Mouse (Mus musculus) lung, adult 18-20 months (tissue): ENCODE data around the gene Nudt3.

ENCODE experiments used
- DNase-seq, 2 experiments: peaks; one replicate each; pipeline ENCODE4 v3.0.0; 2022; ENCODE audit warnings: mixed read lengths in 2 of 2

The Nudt3 gene

DNA sequence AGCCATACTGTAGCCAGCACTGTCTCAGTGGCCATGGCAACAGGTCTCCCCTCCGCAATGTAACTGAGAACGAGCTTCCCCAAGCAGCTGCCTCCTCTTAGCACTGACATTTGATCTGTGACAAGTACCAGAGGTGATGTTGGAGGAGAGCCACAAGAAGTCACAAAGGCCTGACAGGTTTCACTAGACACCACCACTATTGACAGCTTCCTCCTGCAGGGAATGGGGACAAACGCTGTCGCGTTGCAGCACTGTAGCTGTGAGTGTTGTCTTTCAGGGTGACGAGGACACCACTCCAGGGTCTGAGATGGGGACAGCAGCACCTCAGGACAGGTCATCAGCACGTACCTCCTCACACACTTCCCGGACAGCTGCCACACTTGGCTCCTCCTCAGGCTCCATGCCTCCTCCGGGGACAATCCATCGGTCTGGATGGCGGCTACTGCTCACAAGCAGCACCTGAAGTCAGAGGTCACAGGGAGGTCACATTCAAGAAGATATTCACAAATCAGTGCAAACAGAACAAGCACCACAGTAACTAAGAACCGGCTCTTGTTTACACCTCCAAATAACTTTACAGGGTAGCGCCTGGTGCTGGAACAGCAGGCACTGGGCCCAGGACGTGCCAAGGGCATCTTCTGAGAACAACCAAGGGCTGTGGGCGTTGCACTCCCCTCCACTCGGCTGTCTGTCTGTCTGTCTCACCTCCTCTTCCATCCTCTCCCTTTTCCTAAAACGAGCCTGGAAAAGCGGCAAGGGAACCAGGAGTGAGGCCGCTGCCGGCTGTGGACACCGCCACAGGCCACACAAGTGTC is 26.7 kb downstream of the Nudt3 start:
- peak in 1 of 2 experiments; percentile 20 for DNase-seq

DNA sequence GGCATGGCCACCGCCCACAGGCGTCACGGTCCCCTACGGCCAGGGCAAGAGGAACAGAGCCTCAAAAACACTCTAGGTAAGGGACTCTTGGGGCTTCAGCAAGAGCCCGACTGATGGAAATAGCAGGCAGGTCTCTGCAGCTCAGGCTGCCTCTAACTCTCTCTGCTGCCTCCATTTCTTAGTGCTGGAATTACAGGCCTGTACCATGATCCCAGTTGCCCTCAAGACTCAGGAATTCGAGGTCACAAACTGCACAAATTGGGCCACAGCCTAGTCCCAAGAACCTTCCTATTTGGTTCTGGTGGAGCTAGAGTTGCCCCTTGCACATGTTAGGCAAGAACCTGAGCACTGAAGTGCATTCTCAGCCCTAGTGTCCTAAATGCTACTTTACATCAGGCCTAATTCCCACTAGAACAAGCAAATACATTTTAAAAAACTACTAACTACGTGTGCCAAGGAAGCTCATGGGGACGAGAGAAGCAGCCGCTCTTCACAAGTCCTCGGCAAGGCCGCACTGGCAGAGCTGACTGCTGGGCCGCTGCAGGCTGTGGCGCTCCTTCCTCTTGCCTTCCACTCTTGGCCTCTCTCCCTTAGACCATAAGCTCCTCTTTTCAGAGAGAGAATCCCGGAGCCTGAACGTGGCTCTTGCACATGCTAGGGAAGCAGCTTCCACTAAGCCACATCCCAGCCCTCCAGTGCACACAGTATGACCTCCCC is 27.5 kb downstream of the Nudt3 start:
- DNase-seq, result no peak

DNA sequence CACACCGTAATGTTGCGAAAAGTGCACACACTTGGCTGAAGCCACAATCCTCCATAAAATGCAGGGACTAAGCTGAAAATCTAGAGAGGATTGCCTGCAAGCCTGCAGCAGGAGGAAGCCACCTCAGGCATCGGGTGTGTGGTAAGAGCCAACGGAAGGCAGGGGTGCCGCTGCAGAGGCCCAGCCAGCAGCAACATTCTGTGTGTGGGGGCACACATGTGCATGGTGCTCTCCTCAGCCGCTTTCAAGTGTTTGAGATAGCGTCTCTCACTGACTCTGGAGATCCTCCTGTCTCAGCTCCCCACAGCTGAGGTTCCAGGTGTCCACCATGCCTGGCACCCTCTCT is 30.8 kb downstream of the Nudt3 start:
- no peak for DNase-seq

DNA sequence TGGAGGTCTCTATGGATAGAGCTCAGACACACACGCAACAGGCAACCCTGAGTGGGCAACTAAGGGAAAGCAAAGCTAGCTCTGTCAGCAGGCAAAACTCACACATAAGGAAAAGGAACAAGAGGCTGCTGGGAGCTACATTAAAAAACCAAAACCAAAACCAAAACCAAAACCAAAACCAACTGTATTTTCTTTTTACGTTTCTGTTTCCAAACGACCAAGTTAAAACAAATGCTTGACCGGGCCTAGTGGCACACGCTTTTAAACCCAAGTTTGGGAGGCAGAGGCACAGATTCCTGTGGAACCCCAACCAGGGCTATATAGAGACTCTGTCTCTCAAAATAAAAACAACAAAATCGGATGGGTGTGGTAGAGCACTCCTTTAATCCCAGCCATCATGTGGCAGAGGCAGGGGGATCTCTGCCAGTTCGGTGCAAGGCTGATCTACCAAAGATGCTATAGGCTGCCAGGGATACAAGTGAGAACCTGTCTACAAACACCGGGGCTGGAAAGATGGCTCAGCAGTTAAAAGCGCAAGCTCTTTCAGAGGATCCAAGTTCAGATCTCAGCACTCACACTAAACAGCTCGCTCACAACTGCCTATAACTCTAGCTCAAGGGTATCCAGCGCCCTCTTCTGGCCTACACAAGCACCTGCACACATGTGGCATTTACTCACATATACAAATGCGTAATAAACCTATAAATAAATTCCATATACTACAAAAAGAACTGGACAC is 31.3 kb downstream of the Nudt3 start:
- no peak for DNase-seq

DNA sequence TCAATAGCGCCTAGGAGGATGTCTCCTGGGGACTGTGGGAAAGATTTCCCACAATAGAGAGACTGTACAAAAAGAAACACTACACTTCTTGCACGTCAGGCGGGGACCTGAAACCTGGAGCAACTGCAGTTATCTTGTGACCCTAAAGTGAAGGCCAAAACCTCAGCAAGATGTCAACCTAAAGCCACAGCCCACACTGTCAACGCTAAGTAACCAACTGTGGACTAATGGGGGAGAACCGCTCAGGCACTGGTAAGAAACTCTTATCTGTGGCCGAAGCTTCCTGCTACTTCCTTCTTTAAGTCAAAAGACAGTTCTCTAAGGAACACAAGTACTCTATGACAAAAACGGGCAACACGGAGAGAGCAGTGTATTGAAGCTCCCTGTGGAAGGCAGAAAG is 35.1 kb downstream of the Nudt3 start:
- no peak for DNase-seq

DNA sequence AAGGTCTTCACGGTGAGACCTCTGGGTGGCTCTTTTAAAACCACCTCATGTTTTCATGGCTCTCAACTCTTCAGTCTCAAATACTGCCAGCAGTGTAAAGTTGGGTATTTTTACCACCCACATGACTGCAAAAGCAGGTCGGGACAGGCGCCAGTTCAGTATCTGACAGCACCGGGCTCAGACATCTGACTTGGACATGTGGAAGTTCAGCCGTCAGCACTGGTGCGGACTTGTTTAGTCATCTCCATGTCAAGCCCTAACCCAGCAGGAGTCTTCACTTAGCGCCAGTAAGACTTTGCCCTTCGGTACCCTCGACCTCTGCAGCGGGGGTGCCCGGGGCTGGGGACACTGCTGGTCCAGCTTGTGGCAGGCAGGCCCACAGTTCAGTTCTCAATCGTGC is 36.0 kb downstream of the Nudt3 start:
- DNase-seq, result no peak

DNA sequence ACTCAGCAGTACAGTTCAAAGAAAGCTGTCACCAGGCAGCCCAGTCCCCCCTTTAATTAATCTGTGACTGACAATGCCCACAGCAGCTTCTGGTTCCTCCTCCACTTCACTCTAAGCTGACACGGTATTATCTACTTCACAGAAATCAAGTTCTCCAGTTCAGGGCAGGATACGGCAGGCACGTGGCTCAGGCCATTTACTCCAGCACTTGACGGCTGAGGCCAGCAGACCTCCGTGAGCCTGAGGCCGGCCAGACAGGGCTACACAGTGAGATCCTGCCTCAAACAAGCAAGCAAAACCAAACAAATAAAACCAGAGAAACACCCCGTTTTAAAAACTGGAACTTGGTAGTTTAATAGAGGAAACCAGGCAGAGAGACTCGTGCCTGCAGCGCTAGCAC is 36.6 kb downstream of the Nudt3 start:
- no peak for DNase-seq

DNA sequence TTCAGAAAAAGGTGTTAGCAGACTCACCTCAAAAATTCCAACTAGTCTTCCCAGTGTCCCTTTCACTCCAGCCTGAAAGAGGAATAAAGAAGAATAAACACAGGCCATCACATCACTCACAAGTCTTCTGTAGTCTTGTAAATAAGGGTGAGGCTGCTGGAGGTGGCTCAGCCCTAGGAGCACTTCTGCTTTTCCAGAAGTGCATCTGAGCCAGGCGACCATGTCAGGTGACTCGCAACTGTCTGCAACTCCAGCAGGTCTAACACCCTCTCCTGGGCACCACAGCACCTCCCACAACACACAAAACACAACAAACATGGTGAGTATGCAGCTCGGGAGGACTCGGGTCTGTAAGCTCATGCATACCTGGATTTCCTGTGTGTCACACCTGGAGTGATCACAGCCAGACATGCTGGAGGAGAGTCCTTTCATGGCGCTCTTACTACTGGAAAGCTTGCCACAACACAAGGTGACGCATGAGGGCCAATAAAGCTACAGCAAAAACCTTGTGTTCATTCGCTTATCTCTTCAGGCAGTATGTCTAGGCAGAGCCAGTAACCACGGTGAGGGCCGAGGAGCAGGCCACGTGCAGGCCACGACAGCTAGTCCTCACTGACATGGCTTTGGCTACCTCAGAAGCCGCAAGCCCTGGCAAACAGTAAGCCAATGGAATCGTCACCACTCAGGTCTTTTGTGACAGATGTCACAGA is 40.0 kb downstream of the Nudt3 start:
- DNase-seq, result no peak

DNA sequence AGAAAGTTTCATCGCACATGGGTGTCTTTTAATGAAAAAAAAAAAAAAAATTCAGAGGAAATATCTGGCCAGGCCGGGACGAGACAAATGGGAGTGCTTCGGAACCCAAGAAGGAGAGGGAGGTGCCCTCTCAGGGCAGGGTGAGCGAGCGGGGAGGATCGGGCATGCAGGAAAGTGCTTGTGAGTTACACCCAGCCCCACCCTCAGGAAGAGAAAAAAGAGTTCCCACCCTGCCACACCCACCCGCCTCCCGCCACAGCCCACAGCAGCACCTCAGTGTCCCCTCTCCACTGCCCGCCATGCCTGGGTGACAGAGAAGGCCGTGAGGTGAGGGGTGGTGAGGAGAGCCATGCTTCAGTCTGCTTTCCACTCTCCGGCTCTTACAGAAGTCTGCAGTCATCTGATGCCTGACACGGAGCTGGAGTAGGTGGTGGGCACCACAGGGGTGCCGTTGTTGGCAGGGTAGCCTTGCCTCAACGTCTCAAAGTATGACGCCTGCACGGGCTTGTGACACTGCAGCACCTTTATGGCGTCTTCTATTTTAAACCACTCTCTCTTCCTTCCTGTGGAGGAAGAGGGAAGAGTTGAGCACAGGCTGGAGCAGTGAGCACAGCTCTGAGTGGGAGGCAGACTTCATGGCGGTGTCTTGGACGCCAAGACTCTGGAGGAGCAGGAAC is 42.8 kb downstream of the Nudt3 start:
- no peak for DNase-seq

DNA sequence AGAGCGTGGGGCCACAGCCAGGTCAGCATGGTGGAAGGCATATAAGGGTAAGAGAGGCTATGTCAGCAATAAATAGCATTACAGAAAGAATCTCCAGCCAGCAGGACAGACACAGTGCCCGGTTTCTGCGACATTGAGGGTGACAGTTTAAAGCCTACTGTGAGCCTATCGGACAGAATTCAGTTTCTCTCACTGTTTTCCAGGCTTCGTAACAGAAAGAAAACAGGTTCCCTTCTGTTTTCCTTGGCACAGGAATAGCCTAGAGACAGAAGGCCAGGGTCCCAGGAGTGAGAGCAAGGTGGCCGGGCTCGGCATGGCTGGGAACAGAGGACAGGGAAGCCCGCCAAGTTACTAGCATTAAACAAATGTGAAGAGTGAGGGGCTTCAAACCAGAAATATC is 43.5 kb downstream of the Nudt3 start:
- DNase-seq, result no peak

DNA sequence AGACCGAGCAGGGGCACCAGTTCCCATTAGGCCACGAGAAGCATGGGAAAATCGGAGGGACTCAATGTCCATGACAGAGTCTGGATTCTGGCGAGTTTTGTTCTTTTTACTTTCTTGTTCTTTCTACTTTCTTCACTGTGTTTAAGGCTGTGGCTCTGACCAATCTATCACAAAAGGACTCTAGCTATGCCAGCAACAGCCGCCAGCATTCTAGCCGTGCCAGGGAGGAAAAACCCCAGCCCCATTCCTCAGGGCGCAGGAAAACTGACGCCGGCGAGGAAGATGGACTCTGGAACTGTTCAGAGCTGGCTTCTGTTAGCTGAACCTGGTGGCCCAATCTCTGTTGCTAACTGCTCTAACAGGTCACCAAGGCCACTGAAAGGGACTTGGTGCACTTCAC is 44.8 kb downstream of the Nudt3 start:
- DNase-seq, result no peak

DNA sequence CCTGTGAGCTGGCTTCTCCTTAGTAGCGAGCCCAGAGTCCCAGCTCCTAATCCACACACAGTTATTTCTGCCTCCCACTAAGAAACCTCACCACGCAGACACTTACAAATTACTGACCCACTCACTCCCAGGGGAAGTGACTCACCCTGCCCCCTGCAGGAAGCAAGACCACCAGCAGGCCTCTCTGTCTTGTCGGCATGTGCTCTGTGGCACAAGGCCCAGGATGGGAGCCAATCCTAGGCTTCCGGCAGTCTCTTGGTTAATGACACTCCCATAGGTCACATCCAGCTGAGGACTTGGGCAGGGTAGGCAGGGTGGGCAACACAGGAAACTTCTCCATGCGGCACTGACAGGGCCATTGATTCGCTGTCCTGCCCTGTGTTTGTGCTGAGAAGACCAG is 45.8 kb downstream of the Nudt3 start:
- no peak for DNase-seq

DNA sequence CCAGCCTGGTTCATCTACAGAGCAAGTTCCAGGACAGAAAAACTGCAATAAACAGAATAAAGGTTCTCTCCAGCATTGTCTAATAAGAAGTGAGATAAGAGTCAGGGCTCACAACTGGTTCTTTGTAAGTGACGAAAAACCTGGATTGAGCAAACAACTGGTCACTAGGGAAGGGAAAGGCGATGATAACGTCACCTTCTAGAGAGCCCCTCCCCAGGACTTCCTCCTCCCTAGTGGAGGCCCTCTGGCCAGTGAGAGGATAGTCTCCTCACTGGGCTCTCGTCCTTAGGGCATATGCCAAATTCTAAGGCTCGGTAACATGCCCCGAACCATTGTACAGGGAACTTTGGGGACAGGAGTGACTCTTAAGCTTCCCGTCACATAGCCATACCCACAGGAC is 47.2 kb downstream of the Nudt3 start:
- no peak for DNase-seq

DNA sequence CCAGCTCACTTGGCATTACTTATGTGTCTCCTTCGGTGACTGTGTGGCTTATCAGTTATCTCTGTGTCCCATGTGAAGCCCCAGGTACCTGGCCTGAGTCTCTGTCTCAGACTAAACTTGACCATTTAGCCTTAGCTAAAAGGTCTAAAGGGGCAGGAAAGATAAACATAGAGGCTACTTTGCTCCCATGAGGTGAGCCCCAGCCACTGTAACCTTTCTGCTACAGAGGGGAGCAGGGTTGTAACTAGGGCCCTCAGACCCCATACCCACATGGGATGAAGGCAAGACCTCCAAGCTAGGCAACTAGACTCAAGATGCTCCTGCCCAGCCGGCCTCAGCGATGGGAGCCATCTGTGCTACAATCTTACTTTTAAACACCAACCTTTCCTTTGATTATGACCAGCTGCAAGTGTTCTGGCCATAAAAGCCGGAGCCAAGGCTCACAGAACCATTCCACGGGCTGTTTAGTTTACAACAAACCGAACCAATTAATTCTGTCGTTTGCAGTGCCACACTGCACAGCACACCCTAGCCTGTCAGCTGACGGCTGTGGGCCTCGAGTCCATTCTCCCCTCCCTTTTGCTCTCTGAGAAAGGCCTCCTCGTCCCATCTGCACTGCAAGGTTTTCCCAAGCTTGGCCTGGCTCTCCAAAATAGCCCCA is 48.0 kb downstream of the Nudt3 start:
- DNase-seq, result no peak

DNA sequence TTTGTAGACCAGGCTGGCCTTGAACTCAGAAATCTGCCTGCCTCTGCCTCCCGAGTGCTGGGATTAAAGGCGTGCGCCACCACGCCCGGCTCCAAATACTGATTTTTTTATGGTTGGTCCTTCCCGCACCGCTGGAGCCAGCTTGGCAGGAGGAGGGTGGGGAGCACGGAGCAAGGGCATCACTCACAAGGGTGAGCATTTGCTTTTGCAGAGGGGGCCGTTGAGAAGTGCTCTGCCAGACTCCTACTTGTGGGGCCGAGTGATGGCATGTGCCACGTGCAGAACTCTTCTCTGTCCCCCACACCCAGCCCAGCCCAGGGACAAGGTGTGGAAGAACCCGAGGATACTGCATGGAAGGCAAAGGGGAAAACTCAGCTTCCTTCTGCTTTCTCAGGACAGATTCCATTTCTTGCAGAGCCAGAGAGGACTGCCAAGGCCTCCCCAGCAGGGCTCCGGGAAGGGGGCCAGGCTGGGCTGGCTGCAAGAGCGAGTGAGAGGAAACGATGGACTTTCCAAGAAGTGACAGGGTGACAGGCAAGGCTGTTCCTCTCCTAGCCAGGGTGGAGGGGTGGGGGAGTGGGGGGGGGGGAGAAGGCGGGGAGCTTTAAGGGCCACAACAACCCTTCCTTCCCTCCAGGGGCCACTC is 48.7 kb downstream of the Nudt3 start:
- DNase-seq, result peak; percentile 49 to 54

DNA sequence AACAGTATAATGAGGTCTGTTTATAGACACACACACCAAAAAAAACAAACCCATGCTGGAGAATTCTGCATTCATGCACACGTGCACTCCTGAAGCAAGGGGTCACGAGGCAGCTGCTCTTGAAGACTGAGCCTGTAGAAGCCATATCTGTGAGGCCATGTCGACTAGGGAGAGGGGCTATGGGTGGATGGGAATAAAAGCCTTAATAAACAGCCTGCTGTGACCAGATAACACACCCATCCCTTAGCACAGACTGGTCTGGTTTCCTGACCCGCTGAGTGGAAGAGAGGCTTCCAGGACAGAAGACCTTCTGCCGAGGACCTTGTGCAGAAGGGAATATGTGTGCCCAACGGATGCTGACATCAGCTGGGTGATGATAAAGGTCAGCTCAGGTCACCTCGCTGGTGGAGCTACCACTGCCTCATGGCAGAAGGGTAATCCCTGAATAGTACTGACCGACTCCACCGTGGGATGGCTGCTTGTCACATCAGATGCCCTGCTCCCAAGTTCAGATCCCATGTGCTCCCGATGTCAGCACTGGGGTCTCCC is 49.4 kb downstream of the Nudt3 start:
- DNase-seq, result no peak

DNA sequence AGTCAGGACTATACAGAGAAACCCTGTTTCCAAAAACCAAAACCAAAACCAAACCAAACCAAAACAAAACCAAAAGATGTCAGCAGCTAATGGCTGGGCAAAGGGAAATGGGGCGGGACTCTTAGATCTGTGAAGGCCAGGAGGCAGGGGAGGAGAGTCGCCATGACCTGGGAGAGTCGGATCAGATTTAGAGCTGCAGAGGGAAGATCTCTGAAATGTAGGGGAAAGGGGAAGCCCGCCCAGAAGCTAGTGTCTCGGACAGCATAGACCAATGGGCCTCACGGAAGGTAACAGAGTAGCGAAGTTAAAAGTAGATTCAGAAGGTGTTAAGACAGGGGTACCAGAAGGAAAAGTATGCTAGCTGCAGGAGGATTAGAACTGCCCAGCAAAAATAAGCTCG is 52.0 kb downstream of the Nudt3 start:
- no peak for DNase-seq

DNA sequence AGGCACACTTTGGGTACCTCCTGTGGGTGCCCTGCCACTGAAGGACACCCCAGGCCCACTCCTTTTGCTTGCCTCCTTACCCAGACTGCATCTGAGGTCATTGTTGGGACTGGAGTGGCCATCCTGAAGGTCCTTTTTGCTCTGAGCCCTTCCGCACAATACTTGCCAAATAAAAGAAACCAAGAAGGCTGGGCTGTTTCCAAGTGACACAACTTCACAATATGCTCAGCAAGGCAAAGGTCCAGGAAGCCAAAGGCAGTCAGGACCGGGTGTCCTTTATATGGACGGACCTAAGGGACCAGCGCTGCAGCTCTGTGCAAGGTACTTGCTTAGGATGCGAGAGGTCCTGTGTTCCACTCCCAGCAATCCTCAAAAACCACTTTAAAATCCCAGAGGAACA is 55.1 kb downstream of the Nudt3 start:
- no peak for DNase-seq

DNA sequence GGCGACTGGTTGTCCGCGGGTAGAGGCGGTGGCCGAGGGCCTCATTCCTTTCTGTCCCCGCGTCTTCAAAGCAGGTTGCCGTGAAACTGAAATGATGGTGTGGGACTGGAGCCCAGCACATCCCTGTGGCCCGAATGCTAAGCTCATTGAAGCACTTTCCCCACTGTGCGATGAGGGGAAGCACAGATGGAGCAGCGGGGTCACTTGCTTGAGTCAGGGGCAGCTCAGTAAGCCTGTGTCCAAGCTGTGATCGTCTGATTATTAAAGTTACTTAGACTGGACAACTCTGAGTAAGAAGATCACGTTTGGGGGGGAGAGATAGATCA is 57.4 kb downstream of the Nudt3 start:
- no peak for DNase-seq

DNA sequence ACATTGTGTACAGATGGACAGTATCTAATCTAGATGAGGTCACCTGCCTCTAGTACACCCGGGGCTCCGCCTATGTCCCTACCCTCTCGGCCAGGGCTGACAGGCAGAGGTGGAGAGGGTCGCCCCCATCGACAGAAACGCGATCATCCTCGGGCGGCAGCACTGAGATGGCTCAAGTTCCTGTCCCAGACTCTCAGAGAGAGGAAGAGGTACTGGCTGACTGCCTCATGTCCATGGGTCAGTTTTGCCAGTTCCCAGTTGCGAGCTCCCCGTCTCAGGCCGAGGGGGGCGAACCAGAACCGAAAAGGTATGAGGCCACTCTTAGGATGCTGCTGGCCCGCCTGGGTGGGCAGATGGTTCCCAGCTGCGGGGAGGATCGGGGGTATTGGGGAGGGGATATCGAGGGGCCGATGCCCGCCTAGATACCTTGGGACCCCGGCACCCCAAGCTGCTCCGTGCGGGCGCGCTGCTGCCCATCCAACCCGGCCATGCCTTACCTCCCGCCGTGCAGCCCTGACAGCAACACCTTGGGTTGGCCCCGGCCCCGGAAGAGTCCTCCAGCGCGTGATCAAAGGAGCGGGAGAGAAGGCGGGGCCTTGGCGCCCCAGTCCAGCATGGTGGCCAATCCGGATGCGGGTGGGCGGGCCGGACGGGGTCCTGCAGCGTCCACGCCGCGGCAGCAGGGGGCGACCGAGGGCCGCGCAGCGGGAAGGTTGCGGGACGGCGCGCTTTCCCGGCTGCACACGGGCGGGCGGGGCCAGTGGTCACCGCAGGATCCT is 57.9 kb downstream of the Nudt3 start, which contains the start of gene AI413582:
Gene AI413582, minus strand, starts transcription at position 594 of the 779 bp plus-strand sequence.
- DNase-seq, result peak; percentile 95 to 97
